Mouse (Mus musculus) hindbrain, postnatal 0 days (tissue): ENCODE measurements around the gene Slc18a3. TPM values are rescaled to one million over a fixed set of nuclear protein-coding genes. Genes with fewer than 3 reads are reported as not detected.

Source experiments
- ATAC-seq: fragments of 200-750 bp; cut with Nextera tagmentation; 2 replicates; pipeline ENCODE4 v1.8.0; 2017; ENCODE audit warnings: mild to moderate bottlenecking, moderate TSS enrichment, moderate library complexity
- DNase-seq: peaks from one replicate; pipeline ENCODE4 v3.0.0-alpha.2; 2015; ENCODE audit warnings: low spot score
- H3K27ac ChIP-seq: fragments of 300-500 bp; sonication (generic); 2 replicates; pipeline ENCODE4 v1.5.1; 2014; ENCODE audit warnings: mild to moderate bottlenecking
- H3K27me3 ChIP-seq: fragments of 300-500 bp; sonication (generic); 2 replicates; pipeline ENCODE4 v1.6.1; 2014; ENCODE audit warnings: low read length, mixed read lengths; ENCODE audit not compliant: insufficient read depth
- H3K36me3 ChIP-seq: fragments of 300-500 bp; sonication (generic); 2 replicates; pipeline ENCODE4 v1.6.1; 2014; ENCODE audit warnings: low read length, mixed read lengths; ENCODE audit not compliant: insufficient read depth
- H3K4me1 ChIP-seq: fragments of 300-500 bp; sonication (generic); 2 replicates; pipeline ENCODE4 v1.6.1; 2014; ENCODE audit warnings: antibody characterized with exemption, low read length, mixed read lengths; ENCODE audit not compliant: insufficient read depth
- H3K4me2 ChIP-seq: fragments of 300-500 bp; sonication (generic); 2 replicates; pipeline ENCODE4 v1.6.1; 2014; ENCODE audit warnings: low read depth, mild to moderate bottlenecking, low read length, moderate library complexity, mixed read lengths
- H3K4me3 ChIP-seq: fragments of 300-500 bp; sonication (generic); 2 replicates; pipeline ENCODE4 v1.5.1; 2014; ENCODE audit warnings: low read length
- H3K9ac ChIP-seq: fragments of 300-500 bp; sonication (generic); replicated peaks from 2 replicates; pipeline ENCODE4 v1.6.1; 2014; ENCODE audit warnings: mild to moderate bottlenecking, low read length, moderate library complexity, mixed read lengths
- H3K9me3 ChIP-seq: fragments of 300-500 bp; sonication (generic); 2 replicates; pipeline ENCODE4 v1.6.1; 2016; ENCODE audit warnings: low read length, mixed read lengths
- CTCF ChIP-seq: IDR thresholded peaks from 2 replicates; pipeline ENCODE4 v1.5.1; 2016; ENCODE audit warnings: antibody characterized with exemption, control low read depth, low read depth
- WGBS: fragments of 180-500 bp; shearing (Covaris S2); extraction: QIAGEN DNeasy Blood & Tissue Kit; methylation state at CpG from one replicate; pipeline ENCODE4 v1.1.7; 2014; 5-methylcytosine and 5-hydroxymethylcytosine counted together
- polyA plus RNA-seq: library from polyadenylated mRNA; unstranded; fragments of >200 nt; fragmentation: Nextera tagmentation; extraction: Ambion mirVana; gene quantifications from 2 replicates; pipeline ENCODE4 v1.2.1, GENCODE M21; 2015
- total RNA-seq: library from RNA; depleted of rRNA; stranded (reverse); fragments of >200 nt; gene quantifications from 2 replicates; pipeline ENCODE4 v1.2.3, GENCODE M21; 2014; rRNA removed

Gene Slc18a3
- total and polyA plus RNA-seq, 2 experiments from 2014 or later, result 23.8 to 30.8 TPM

- no peak overlapping the region for H3K4me2 ChIP-seq
- no peak for DNase-seq
- no peaks in the 10 kb centered on the region for H3K9me3 ChIP-seq
- H3K27me3 ChIP-seq, result no peaks in the 10 kb centered on the region
- no peak for ATAC-seq
- H3K4me1 ChIP-seq, result no peaks in the 10 kb centered on the region; the same call in 1 of the 2 replicates
- H3K36me3 ChIP-seq, result no peaks in the 10 kb centered on the region
- WGBS, result 25% methylated on average over 8 of the region's 8 CpGs
- no peak overlapping the region for H3K4me3 ChIP-seq
- H3K27ac ChIP-seq, result no peak overlapping the region
- no peak for TF ChIP-seq CTCF
- H3K9ac ChIP-seq, result no peak overlapping the region
Measured at GRCm38 (mm10) chr14:32429030-32429602, 35.5 kb downstream of the Slc18a3 start.

GRCm38 (mm10) chr14:32423946-32424345 lies 40.7 kb downstream of the Slc18a3 start:
- ATAC-seq (no peak), DNase-seq (no peak)
- whole genome bisulfite sequencing, result 82% methylated on average over 7 of the region's 7 CpGs

GRCm38 (mm10) chr14:32418747-32419146 lies 45.9 kb downstream of the Slc18a3 start:
- H3K4me1 ChIP-seq, result no peaks in the 10 kb centered on the region
- no peaks in the 10 kb centered on the region for H3K27me3 ChIP-seq
- no peaks in the 10 kb centered on the region for H3K36me3 ChIP-seq
- no peak for DNase-seq
- no peak for TF ChIP-seq CTCF
- no peak overlapping the region for H3K4me2 ChIP-seq
- 77% methylated on average over 11 of the region's 11 CpGs for WGBS
- H3K9ac ChIP-seq, result no peak overlapping the region
- no peak overlapping the region for H3K4me3 ChIP-seq
- H3K27ac ChIP-seq, result no peak overlapping the region
- no peaks in the 10 kb centered on the region for H3K9me3 ChIP-seq
- no peak for ATAC-seq

More at GRCm38 (mm10) chr14:32423946-32424345, 40.7 kb downstream of the Slc18a3 start:
- no peaks in the 10 kb centered on the region; the same call in 1 of the 2 replicates for H3K4me1 ChIP-seq
- no peak overlapping the region for H3K4me3 ChIP-seq
- H3K27ac ChIP-seq, result no peak overlapping the region
- TF ChIP-seq CTCF, result no peak
- H3K36me3 ChIP-seq, result no peaks in the 10 kb centered on the region
- no peaks in the 10 kb centered on the region for H3K9me3 ChIP-seq
- H3K9ac ChIP-seq, result no peak overlapping the region
- no peak overlapping the region for H3K4me2 ChIP-seq
- no peaks in the 10 kb centered on the region for H3K27me3 ChIP-seq

Other genes starting within 250 kb of the Slc18a3 start
- 33.5 and 34.0 TPM in 2 replicates for gene Ogdhl, start 142.8 kb downstream of the Slc18a3 start, total RNA-seq
- gene Ogdhl, start 142.8 kb downstream of the Slc18a3 start, polyA plus RNA-seq, result 21.2 and 22.5 TPM in 2 replicates
- not detected in 2 replicates for gene 1700024G13Rik, start 76.5 kb downstream of the Slc18a3 start, total RNA-seq
- gene 1700024G13Rik, start 76.5 kb downstream of the Slc18a3 start, polyA plus RNA-seq, result 0.43 and 0.58 TPM in 2 replicates
- gene Chat, start 1.1 kb upstream of the Slc18a3 start, total RNA-seq, result 3.5 and 4.4 TPM in 2 replicates
- gene Chat, start 1.1 kb upstream of the Slc18a3 start, polyA plus RNA-seq, result 1.5 and 2.4 TPM in 2 replicates
- gene Ercc6, start 48.7 kb upstream of the Slc18a3 start, total RNA-seq, result 10.3 and 12.2 TPM in 2 replicates
- gene Ercc6, start 48.7 kb upstream of the Slc18a3 start, polyA plus RNA-seq, result 18.3 and 18.8 TPM in 2 replicates
- gene Prrxl1, start 134.6 kb upstream of the Slc18a3 start, total RNA-seq, result 17.8 and 24.2 TPM in 2 replicates
- 24.1 and 28.0 TPM in 2 replicates for gene Prrxl1, start 134.6 kb upstream of the Slc18a3 start, polyA plus RNA-seq
- 0.21 TPM in 1 of 2 replicates, not detected in the other for gene 3425401B19Rik, start 220.4 kb upstream of the Slc18a3 start, total RNA-seq
- 0.06 and 0.08 TPM in 2 replicates for gene 3425401B19Rik, start 220.4 kb upstream of the Slc18a3 start, polyA plus RNA-seq